Comparison of ENCODE assay signal across 16 mouse cellular contexts in the genomic region with DNA sequence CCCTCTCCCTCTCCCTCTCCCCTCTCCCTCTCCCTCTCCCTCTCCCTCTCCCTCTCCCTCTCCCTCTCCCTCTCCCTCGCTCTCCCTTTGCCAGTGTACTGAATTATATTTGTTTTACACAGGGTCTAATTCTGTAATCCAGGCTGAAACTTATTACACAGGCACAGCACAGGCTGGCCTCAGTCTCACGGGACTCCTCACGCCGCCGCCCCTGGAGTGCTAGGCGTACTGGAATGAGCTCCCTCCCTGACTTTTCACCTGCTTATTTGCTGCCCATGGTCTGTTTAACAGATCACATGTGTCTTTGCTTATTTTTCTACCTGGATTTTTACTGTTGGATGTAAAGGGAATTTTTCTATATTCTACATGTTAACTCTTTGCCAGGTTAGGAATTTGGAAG.
"Had no signal": no experiment of that assay in that cellular context is flagged by ENCODE, and none has a peak within 500 bp of the region (broad histone marks: within the 10 kb centered on the region; RNA-seq: fewer than 3 reads in every experiment).

No protein-coding gene starts in this region.

- DNase-seq: kidney, adult 8-10 months; kidney, postnatal 36 days; layer of hippocampus, adult 9-11 months; left cerebral cortex, postnatal 4 days; lung, adult 2 months; lung, postnatal 36 days; midbrain, embryonic 14.5 days; retina, postnatal 1 day; right cerebral cortex, postnatal 4 days; spleen, adult 18-20 months; thymus, adult 2 months; thymus, postnatal 25 days had no signal

- H3K27me3 ChIP-seq: neural tube, embryonic 12.5 days had no signal

- H3K4me3 ChIP-seq: liver, embryonic 15.5 days; neural tube, embryonic 12.5 days had no signal

- H3K4me1 ChIP-seq: liver, embryonic 15.5 days; neural tube, embryonic 12.5 days had no signal

- H3K36me3 ChIP-seq: liver, embryonic 15.5 days; neural tube, embryonic 12.5 days had no signal

- ATAC-seq: lung, postnatal 0 days had no signal

- H3K9me3 ChIP-seq: liver, embryonic 15.5 days; neural tube, embryonic 12.5 days had no signal

- H3K27ac ChIP-seq: liver, embryonic 15.5 days; neural tube, embryonic 12.5 days had no signal

- H3K4me2 ChIP-seq: liver, embryonic 11.5 days; liver, embryonic 15.5 days; neural tube, embryonic 12.5 days had no signal

- H3K9ac ChIP-seq: liver, embryonic 15.5 days; neural tube, embryonic 12.5 days had no signal
